Mouse (Mus musculus): ENCODE data around the gene Sox5. TPM values are rescaled to one million over a fixed set of nuclear protein-coding genes. Genes with fewer than 3 reads are reported as not detected.

Gene Sox5
- total and polyA plus RNA-seq, 3 experiments: 1.7 to 3.4 (median 2.4) TPM

DNA sequence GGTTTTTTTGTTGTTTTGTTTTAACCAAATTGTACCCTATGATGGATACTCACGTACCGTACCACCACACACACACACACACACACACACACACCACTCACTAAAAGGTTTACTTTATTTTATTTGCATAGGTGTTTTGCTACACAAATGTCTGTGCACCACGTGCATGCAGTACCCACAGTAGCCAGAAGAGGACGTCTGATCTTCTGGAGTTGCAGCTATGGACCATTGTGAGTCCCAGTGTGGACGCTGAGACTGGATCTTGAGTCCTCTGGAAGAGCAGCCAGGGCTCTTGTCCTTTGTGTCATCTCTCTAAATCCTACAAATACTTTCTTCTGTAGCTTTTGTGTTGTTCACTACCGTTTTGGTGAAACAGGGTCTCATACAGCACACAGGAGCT is 776.6 kb downstream of the Sox5 start:
- TF ChIP-seq EP300 (IDR thresholded peaks at IDR 0.05; ENCODE audit: insufficient read depth, low read depth, low read length): no peak
- TF ChIP-seq POLR2A (IDR thresholded peaks at IDR 0.05; ENCODE audit: insufficient read depth, low read depth, low read length): no peak
- no peak for TF ChIP-seq CTCF (IDR thresholded peaks at IDR 0.05)
- no peak overlapping the region for H3K9ac ChIP-seq (ENCODE audit: low read depth, low read length)
- no peaks in the 10 kb centered on the region for H3K27me3 ChIP-seq (ENCODE audit: control insufficient read depth, insufficient read depth, low read length)
- no peaks in the 10 kb centered on the region for H3K36me3 ChIP-seq (ENCODE audit: control insufficient read depth, insufficient read depth, low read length)
- H3K27ac ChIP-seq: no peak overlapping the region
- no peaks in the 10 kb centered on the region for H3K4me1 ChIP-seq (ENCODE audit: control insufficient read depth, insufficient read depth, low read length)
- DNase-seq: no peak
- no peaks in the 10 kb centered on the region for H3K79me2 ChIP-seq (replicated peaks; ENCODE audit: control insufficient read depth, insufficient read depth, low read length)
- WGBS: 80% methylated on average over 6 of the region's 6 CpGs
- no peak overlapping the region for H3K4me3 ChIP-seq
- intact Hi-C loops (cut with DNase I): no loop called here

DNA sequence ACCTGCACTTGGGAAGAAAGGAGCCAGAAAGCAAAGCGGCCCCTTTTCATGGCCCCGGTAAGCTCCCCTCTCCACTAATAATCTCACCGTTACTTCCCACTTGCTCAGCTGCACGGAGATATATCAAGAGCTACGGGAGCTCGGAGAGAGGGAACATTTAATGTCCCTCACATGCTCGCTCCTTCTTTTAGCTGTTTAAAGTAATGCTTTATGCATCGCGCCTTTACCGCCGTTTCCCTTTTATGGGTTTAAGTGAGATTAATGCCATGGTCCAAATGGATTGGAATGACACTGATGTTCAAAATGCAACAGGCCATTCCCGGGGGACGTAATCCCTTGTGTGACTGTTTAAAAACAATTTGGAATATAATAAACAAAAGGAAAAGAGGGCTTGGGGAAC is 783.6 kb downstream of the Sox5 start:
- H3K9ac ChIP-seq (ENCODE audit: low read depth, low read length): no peak overlapping the region
- intact Hi-C loops (cut with DNase I): no loop called here
- H3K4me1 ChIP-seq (ENCODE audit: control insufficient read depth, insufficient read depth, low read length): no peaks in the 10 kb centered on the region
- H3K36me3 ChIP-seq (ENCODE audit: control insufficient read depth, insufficient read depth, low read length): no peaks in the 10 kb centered on the region
- no peak for DNase-seq
- TF ChIP-seq POLR2A (IDR thresholded peaks at IDR 0.05; ENCODE audit: insufficient read depth, low read depth, low read length) (no peak), CTCF (IDR thresholded peaks at IDR 0.05) (no peak), EP300 (IDR thresholded peaks at IDR 0.05; ENCODE audit: insufficient read depth, low read depth, low read length) (no peak)
- no peaks in the 10 kb centered on the region for H3K27me3 ChIP-seq (ENCODE audit: control insufficient read depth, insufficient read depth, low read length)
- H3K79me2 ChIP-seq (replicated peaks; ENCODE audit: control insufficient read depth, insufficient read depth, low read length): no peaks in the 10 kb centered on the region
- no peak overlapping the region for H3K4me3 ChIP-seq
- 91% methylated on average over 13 of the region's 13 CpGs for WGBS
- no peak overlapping the region for H3K27ac ChIP-seq

DNA sequence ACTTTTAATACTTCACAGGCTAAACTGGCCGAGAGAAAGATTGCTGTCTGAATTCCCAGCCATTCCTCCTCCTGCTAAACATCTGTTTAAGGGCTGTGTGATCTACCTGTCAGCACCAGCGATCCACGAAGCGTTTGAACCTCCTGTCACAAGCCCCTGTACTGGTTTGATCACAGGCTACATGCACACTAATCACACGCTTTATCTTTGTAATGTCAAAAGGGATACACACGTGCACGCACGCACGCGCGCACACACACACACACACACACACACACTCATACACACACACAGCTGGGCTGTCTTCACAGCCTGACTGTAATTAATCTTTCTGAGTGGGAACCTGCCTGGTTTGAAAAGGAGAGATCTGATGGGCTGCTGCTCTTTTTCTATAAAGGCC is 784.2 kb downstream of the Sox5 start:
- H3K27ac ChIP-seq: no peak overlapping the region
- no peak overlapping the region for H3K4me3 ChIP-seq
- H3K79me2 ChIP-seq (replicated peaks; ENCODE audit: control insufficient read depth, insufficient read depth, low read length): no peaks in the 10 kb centered on the region
- 61% methylated on average over 11 of the region's 11 CpGs for whole genome bisulfite sequencing
- intact Hi-C loops (cut with DNase I): no loop called here
- no peak overlapping the region for H3K9ac ChIP-seq (ENCODE audit: low read depth, low read length)
- no peaks in the 10 kb centered on the region for H3K36me3 ChIP-seq (ENCODE audit: control insufficient read depth, insufficient read depth, low read length)
- TF ChIP-seq CTCF (IDR thresholded peaks at IDR 0.05) (no peak), POLR2A (IDR thresholded peaks at IDR 0.05; ENCODE audit: insufficient read depth, low read depth, low read length) (no peak), EP300 (IDR thresholded peaks at IDR 0.05; ENCODE audit: insufficient read depth, low read depth, low read length) (no peak)
- no peak for DNase-seq
- H3K27me3 ChIP-seq (ENCODE audit: control insufficient read depth, insufficient read depth, low read length): no peaks in the 10 kb centered on the region
- H3K4me1 ChIP-seq (ENCODE audit: control insufficient read depth, insufficient read depth, low read length): no peaks in the 10 kb centered on the region

DNA sequence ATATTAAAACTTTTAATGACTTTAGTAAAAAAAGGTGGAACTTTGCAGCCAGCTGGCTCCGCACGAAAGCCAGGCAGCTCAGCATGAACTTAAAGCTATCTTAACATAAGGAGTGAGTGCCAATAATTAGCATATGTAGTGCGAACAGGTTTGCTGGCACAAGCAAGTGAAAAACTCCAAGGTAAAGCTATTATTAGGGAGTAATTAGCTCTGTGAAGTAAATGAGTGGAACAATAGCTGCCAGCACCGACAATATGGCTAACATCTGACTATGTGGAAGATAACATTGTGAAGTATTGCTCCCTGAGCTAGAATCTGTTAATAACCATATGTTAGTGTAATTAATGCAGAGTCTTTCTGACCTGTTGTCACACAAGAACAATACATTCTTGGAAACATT is 786.7 kb downstream of the Sox5 start:
- H3K4me1 ChIP-seq (ENCODE audit: control insufficient read depth, insufficient read depth, low read length): no peaks in the 10 kb centered on the region
- DNase-seq: no peak
- no peak overlapping the region for H3K27ac ChIP-seq
- H3K36me3 ChIP-seq (ENCODE audit: control insufficient read depth, insufficient read depth, low read length): no peaks in the 10 kb centered on the region
- H3K9ac ChIP-seq (ENCODE audit: low read depth, low read length): no peak overlapping the region
- H3K79me2 ChIP-seq (replicated peaks; ENCODE audit: control insufficient read depth, insufficient read depth, low read length): no peaks in the 10 kb centered on the region
- no peak for TF ChIP-seq POLR2A (IDR thresholded peaks at IDR 0.05; ENCODE audit: insufficient read depth, low read depth, low read length)
- TF ChIP-seq CTCF (IDR thresholded peaks at IDR 0.05): no peak
- no peak for TF ChIP-seq EP300 (IDR thresholded peaks at IDR 0.05; ENCODE audit: insufficient read depth, low read depth, low read length)
- H3K27me3 ChIP-seq (ENCODE audit: control insufficient read depth, insufficient read depth, low read length): no peaks in the 10 kb centered on the region
- intact Hi-C loops (cut with DNase I): no loop called here
- 50% methylated on average over 4 of the region's 4 CpGs for WGBS
- no peak overlapping the region for H3K4me3 ChIP-seq

DNA sequence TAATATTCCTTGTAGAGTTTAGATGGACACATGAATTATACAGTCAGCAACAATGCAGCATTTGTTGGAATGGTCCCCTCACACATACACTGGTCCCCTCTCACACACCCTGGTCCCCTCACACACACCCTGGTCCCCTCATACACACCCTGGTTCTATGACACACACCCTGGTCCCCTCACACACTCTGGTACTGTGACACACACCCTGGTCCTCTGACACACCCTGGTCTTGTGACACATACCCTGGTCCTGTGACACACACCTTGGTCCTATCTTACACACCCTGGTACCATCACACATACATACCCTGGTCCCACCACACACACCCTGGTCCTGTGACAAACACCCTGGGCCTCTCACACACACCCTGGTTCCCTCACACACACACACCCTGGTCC is 794.2 kb downstream of the Sox5 start:
- Histone ChIP-seq H3K4me1 (ENCODE audit: control insufficient read depth, insufficient read depth, low read length) (no peaks in the 10 kb centered on the region), H3K4me3 (no peak overlapping the region), H3K9ac (ENCODE audit: low read depth, low read length) (no peak overlapping the region), H3K27ac (no peak overlapping the region), H3K36me3 (ENCODE audit: control insufficient read depth, insufficient read depth, low read length) (no peaks in the 10 kb centered on the region), H3K79me2 (replicated peaks; ENCODE audit: control insufficient read depth, insufficient read depth, low read length) (no peaks in the 10 kb centered on the region), H3K27me3 (ENCODE audit: control insufficient read depth, insufficient read depth, low read length) (no peaks in the 10 kb centered on the region)
- DNase-seq: no peak
- intact Hi-C loops (cut with DNase I): no loop called here
- TF ChIP-seq EP300 (IDR thresholded peaks at IDR 0.05; ENCODE audit: insufficient read depth, low read depth, low read length) (no peak), POLR2A (IDR thresholded peaks at IDR 0.05; ENCODE audit: insufficient read depth, low read depth, low read length) (no peak), CTCF (IDR thresholded peaks at IDR 0.05) (no peak)

DNA sequence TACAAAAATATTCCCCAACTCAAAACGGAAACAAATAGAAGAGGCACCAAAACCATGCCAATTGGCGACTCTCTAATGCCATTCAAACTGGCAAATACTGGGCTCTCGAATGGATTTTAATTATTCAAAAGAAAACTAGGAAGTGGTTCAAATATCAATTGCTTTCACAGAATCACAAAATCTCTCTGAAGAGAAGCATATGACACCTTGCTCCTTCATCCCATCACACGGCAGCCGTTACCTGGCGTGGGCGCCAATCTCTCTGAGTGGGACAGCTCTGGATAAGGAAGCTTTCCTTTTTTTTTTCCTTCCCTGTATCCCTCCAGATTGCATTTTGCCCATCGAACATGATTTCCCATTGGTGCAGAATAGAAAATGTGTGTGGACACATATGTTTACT is 801.6 kb downstream of the Sox5 start:
- WGBS: 93% methylated on average over 8 of the region's 8 CpGs

More for the DNA sequence above, 801.6 kb downstream of the Sox5 start:
- intact Hi-C loops (cut with DNase I): no loop called here
- DNase-seq: no peak
- no peaks in the 10 kb centered on the region for H3K36me3 ChIP-seq (ENCODE audit: control insufficient read depth, insufficient read depth, low read length)
- no peak overlapping the region for H3K4me3 ChIP-seq
- H3K27me3 ChIP-seq (ENCODE audit: control insufficient read depth, insufficient read depth, low read length): no peaks in the 10 kb centered on the region
- H3K4me1 ChIP-seq (ENCODE audit: control insufficient read depth, insufficient read depth, low read length): no peaks in the 10 kb centered on the region
- no peaks in the 10 kb centered on the region for H3K79me2 ChIP-seq (replicated peaks; ENCODE audit: control insufficient read depth, insufficient read depth, low read length)
- TF ChIP-seq POLR2A (IDR thresholded peaks at IDR 0.05; ENCODE audit: insufficient read depth, low read depth, low read length) (no peak), CTCF (IDR thresholded peaks at IDR 0.05) (no peak), EP300 (IDR thresholded peaks at IDR 0.05; ENCODE audit: insufficient read depth, low read depth, low read length) (no peak)
- no peak overlapping the region for H3K27ac ChIP-seq
- H3K9ac ChIP-seq (ENCODE audit: low read depth, low read length): no peak overlapping the region

Measured in heart, adult 2 months (tissue).